Mouse (Mus musculus) limb, embryonic 10.5 days (tissue): ENCODE measurements around the gene Cd1d1. TPM values are rescaled to one million over a fixed set of nuclear protein-coding genes. Genes with fewer than 3 reads are reported as not detected.
A peak's percentile ranks its signal among the peaks of the same experiment; 100 is the strongest.
"Not testable (repeated sequence)": the region's sequence is repeated elsewhere in the genome, so short reads cannot be mapped to it uniquely, and the experiment has no call there.

Source experiments
- DNase-seq: peaks from one replicate; pipeline ENCODE4 v3.0.0-alpha.2; 2017; ENCODE audit warnings: low spot score
- H3K27ac ChIP-seq: fragments of 300-500 bp; sonication (generic); 2 replicates; pipeline ENCODE4 v1.5.1; 2016; ENCODE audit warnings: mild to moderate bottlenecking
- H3K27me3 ChIP-seq: fragments of 300-500 bp; sonication (generic); 2 replicates; pipeline ENCODE4 v1.6.1; 2016; ENCODE audit warnings: low read depth, mild to moderate bottlenecking; ENCODE audit not compliant: poor library complexity, severe bottlenecking
- H3K36me3 ChIP-seq: fragments of 300-500 bp; sonication (generic); 2 replicates; pipeline ENCODE4 v1.6.1; 2016; ENCODE audit warnings: mild to moderate bottlenecking, moderate library complexity
- H3K4me1 ChIP-seq: fragments of 300-500 bp; sonication (generic); 2 replicates; pipeline ENCODE4 v1.6.1; 2016
- H3K4me3 ChIP-seq: fragments of 300-500 bp; sonication (generic); 2 replicates; pipeline ENCODE4 v1.5.1; 2016; ENCODE audit warnings: mild to moderate bottlenecking, moderate library complexity
- H3K9me3 ChIP-seq: fragments of 300-500 bp; sonication (generic); replicated peaks from 2 replicates; pipeline ENCODE4 v1.6.1; 2016; ENCODE audit warnings: mild to moderate bottlenecking
- WGBS: fragments of 180-500 bp; shearing (Covaris S2); methylation state at CpG from one replicate; pipeline ENCODE4 v1.1.7; 2016; 5-methylcytosine and 5-hydroxymethylcytosine counted together
- polyA plus RNA-seq: library from polyadenylated mRNA; unstranded; fragments of >200 nt; fragmentation: Nextera tagmentation; extraction: Ambion mirVana; gene quantifications from 2 replicates; pipeline ENCODE4 v1.2.1, GENCODE M21; 2016

Gene Cd1d1
- polyA plus RNA-seq, 1 experiment from 2014 or later, result 24.9 TPM

- DNase-seq, result peak; percentile 79
- H3K36me3 ChIP-seq, H3K9me3 ChIP-seq, H3K27me3 ChIP-seq: not testable (repeated sequence)
- WGBS, result 6% methylated on average over 24 of the region's 24 CpGs
- 0 out of 2 replicates have a peak, but pooled peaks cover 11% of the 10 kb centered on the region for H3K4me1 ChIP-seq
- H3K27ac ChIP-seq, result peak overlapping the region; percentile 90
- peak overlapping the region; percentile 57 for H3K4me3 ChIP-seq
Observed at GRCm38 (mm10) chr3:86998433-86999414, 517 bp downstream of the Cd1d1 start.

- H3K36me3 ChIP-seq, result no peaks in the 10 kb centered on the region
- H3K4me3 ChIP-seq, result no peak overlapping the region
- no peak for DNase-seq
- H3K27me3 ChIP-seq, result no peaks in the 10 kb centered on the region
- 89% methylated on average over 4 of the region's 4 CpGs for WGBS
- 0 out of 2 replicates have a peak, but pooled peaks cover 11% of the 10 kb centered on the region for H3K4me1 ChIP-seq
- H3K27ac ChIP-seq, result no peak overlapping the region
- H3K9me3 ChIP-seq, result no peaks in the 10 kb centered on the region
Observed at GRCm38 (mm10) chr3:86996111-86996510, 3.1 kb downstream of the Cd1d1 start.

DNA sequence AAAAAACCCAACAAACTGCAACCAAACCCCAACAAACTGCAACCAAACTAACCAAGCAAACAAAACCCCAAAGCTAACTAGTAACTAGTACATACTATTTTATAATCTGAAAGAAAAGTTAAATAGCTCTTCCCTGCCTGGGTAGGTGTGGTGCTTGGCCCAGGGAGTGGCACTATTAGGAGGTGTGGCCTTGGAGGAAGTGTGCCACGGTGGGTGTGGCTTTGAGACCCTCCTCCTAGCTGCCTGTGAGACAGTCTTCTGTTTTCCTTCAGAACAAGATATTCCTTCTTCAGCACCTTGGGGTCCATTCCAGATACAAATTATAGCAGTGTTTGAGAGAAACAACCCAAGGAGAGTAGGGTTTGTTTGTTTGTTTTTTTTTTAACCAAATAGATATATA, 3.9 kb downstream of the Cd1d1 start:
- no peaks in the 10 kb centered on the region for H3K9me3 ChIP-seq
- WGBS, result 55% methylated on average over 1 of the region's 1 CpGs
- H3K27ac ChIP-seq, result no peak overlapping the region
- H3K36me3 ChIP-seq, result no peaks in the 10 kb centered on the region
- H3K4me1 ChIP-seq, result 0 out of 2 replicates have a peak, but pooled peaks cover 7% of the 10 kb centered on the region
- no peaks in the 10 kb centered on the region for H3K27me3 ChIP-seq
- no peak overlapping the region for H3K4me3 ChIP-seq
- no peak for DNase-seq

DNA sequence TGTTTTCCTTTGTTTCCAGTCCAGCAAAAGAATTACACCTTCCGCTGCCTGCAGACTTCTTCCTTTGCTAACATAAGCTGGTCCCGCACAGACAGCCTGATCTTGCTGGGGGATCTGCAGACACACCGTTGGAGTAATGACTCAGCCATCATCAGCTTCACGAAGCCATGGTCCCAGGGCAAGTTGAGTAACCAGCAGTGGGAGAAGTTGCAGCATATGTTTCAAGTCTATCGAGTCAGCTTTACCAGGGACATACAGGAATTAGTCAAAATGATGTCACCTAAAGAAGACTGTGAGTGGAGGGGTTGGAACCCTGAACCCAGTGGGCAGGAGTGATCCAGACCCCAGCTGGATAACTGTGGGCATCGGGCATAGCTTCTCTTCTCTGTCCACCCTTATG, 12.3 kb downstream of the Cd1d1 start:
- H3K9me3 ChIP-seq, H3K27me3 ChIP-seq, DNase-seq, H3K4me1 ChIP-seq, H3K36me3 ChIP-seq: not testable (repeated sequence)
- H3K27ac ChIP-seq, result peak overlapping the region; percentile 79
- 58% methylated on average over 6 of the region's 6 CpGs for WGBS
- H3K4me3 ChIP-seq, result peak overlapping the region; percentile 35; the same call in 1 of the 2 replicates

GRCm38 (mm10) chr3:86986490-86986889, 12.8 kb downstream of the Cd1d1 start:
- 40% methylated on average over 12 of the region's 12 CpGs for WGBS
- Histone ChIP-seq H3K4me3 (peak overlapping the region; percentile 35), H3K4me1 (peaks cover 6% of the 10 kb centered on the region), H3K9me3 (no peaks in the 10 kb centered on the region), H3K27ac (peak overlapping the region; percentile 79), H3K36me3 (no peaks in the 10 kb centered on the region), H3K27me3 (no peaks in the 10 kb centered on the region)
- DNase-seq, result peak; percentile 38

DNA sequence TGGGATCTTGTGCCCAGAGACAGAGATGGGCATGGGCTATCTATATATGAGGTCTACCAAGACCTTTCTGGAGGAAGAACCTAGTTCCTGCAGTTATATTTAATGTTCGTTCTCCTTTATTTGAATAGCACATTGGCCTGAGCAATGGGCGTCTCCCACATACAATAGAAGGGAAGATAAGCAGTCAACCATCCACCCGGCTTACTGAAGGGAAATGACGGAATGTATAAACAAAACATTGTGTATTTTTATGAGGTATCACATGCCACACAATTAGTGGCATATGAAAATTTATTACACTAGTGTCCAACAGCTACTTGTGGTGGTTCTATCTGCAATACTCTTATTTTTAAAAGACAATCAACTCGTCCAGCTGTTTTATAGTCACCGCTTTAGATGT, 15.9 kb downstream of the Cd1d1 start:
- 90% methylated on average over 6 of the region's 6 CpGs for WGBS
- no peaks in the 10 kb centered on the region for H3K36me3 ChIP-seq
- H3K27ac ChIP-seq, result no peak overlapping the region
- H3K4me1 ChIP-seq, result peaks cover 6% of the 10 kb centered on the region
- no peak for DNase-seq
- H3K4me3 ChIP-seq, result no peak overlapping the region
- H3K27me3 ChIP-seq, result no peaks in the 10 kb centered on the region
- H3K9me3 ChIP-seq, result no peaks in the 10 kb centered on the region

GRCm38 (mm10) chr3:86976546-86976945, 22.7 kb downstream of the Cd1d1 start:
- H3K27ac ChIP-seq, result no peak overlapping the region
- H3K36me3 ChIP-seq, result no peaks in the 10 kb centered on the region
- H3K27me3 ChIP-seq, result no peaks in the 10 kb centered on the region
- no peak overlapping the region for H3K4me3 ChIP-seq
- H3K9me3 ChIP-seq, result no peaks in the 10 kb centered on the region
- WGBS, result 23% methylated on average over 8 of the region's 8 CpGs
- DNase-seq, result peak; percentile 43
- no peaks in the 10 kb centered on the region for H3K4me1 ChIP-seq

DNA sequence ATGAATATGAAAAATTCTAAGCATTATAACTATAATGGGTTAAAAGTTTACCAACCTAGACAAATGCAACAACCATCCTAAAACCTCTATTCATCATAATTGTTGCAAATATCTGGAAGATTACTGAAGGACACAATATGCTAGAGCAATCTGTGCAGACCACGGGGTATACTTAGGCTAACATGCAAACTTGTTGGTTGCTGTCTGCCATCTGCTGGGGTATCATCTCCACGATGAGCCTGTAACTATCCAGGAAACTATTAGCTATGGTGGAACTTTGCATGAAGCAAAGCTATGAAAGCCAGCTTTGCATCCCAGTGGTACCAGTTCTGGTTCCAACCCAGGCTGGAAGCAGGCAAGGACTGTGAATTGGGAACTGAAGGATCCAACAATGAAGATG, 24.1 kb downstream of the Cd1d1 start:
- Histone ChIP-seq H3K4me1 (no peaks in the 10 kb centered on the region), H3K9me3 (no peaks in the 10 kb centered on the region), H3K27ac (no peak overlapping the region), H3K27me3 (no peaks in the 10 kb centered on the region), H3K36me3 (no peaks in the 10 kb centered on the region), H3K4me3 (no peak overlapping the region)
- 80% methylated on average over 2 of the region's 2 CpGs for WGBS
- DNase-seq, result no peak

GRCm38 (mm10) chr3:86962665-86963435, 36.4 kb downstream of the Cd1d1 start:
- no peaks in the 10 kb centered on the region for H3K4me1 ChIP-seq
- H3K36me3 ChIP-seq, result no peaks in the 10 kb centered on the region
- WGBS, result 89% methylated on average over 17 of the region's 17 CpGs
- no peak overlapping the region for H3K4me3 ChIP-seq
- no peak for DNase-seq
- no peaks in the 10 kb centered on the region for H3K27me3 ChIP-seq
- no peak overlapping the region for H3K27ac ChIP-seq
- H3K9me3 ChIP-seq, result no peaks in the 10 kb centered on the region

GRCm38 (mm10) chr3:86961395-86961669, 37.9 kb downstream of the Cd1d1 start:
- no peaks in the 10 kb centered on the region for H3K9me3 ChIP-seq
- no peaks in the 10 kb centered on the region for H3K27me3 ChIP-seq
- DNase-seq, result no peak
- H3K4me3 ChIP-seq, result no peak overlapping the region
- WGBS, result 88% methylated on average over 2 of the region's 2 CpGs
- no peaks in the 10 kb centered on the region for H3K36me3 ChIP-seq
- no peaks in the 10 kb centered on the region for H3K4me1 ChIP-seq
- no peak overlapping the region for H3K27ac ChIP-seq

GRCm38 (mm10) chr3:86960656-86961394, 38.4 kb downstream of the Cd1d1 start:
- Histone ChIP-seq H3K4me1 (no peaks in the 10 kb centered on the region), H3K27ac (no peak overlapping the region), H3K9me3 (no peaks in the 10 kb centered on the region), H3K4me3 (no peak overlapping the region), H3K27me3 (no peaks in the 10 kb centered on the region), H3K36me3 (no peaks in the 10 kb centered on the region)
- WGBS, result 89% methylated on average over 17 of the region's 17 CpGs
- DNase-seq, result no peak

DNA sequence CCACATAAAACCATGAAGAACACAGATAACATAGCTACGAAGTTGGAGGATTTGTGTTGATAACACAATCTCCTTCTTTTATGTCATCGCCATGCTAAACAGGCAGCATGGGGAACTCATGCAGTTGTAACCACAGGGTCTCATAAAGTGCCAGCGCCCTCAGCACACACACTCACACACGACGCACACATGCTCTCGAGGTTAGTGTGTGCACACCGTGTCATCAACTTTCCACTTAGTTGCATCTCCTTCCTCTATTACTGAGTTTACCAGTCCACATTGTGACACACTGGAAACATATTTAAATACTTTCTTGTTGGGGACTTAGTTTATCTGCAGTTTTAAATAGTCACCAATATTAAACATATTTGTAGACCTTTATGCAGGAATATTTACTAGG, 40.2 kb downstream of the Cd1d1 start:
- no peak overlapping the region for H3K27ac ChIP-seq
- no peaks in the 10 kb centered on the region for H3K9me3 ChIP-seq
- no peak overlapping the region for H3K4me3 ChIP-seq
- no peak for DNase-seq
- H3K27me3 ChIP-seq, result no peaks in the 10 kb centered on the region
- H3K36me3 ChIP-seq, result no peaks in the 10 kb centered on the region
- H3K4me1 ChIP-seq, result peaks cover 4% of the 10 kb centered on the region; the same call in 1 of the 2 replicates
- WGBS, result 94% methylated on average over 7 of the region's 7 CpGs
